Mouse (Mus musculus): ENCODE measurements around the gene Kansl3. TPM values are rescaled to one million over a fixed set of nuclear protein-coding genes. Genes with fewer than 3 reads are reported as not detected.
A peak's percentile ranks its signal among the peaks of the same experiment; 100 is the strongest.

The Kansl3 gene
- polyA plus RNA-seq, 1 experiment from 2014 or later = 40.8 TPM

DNA sequence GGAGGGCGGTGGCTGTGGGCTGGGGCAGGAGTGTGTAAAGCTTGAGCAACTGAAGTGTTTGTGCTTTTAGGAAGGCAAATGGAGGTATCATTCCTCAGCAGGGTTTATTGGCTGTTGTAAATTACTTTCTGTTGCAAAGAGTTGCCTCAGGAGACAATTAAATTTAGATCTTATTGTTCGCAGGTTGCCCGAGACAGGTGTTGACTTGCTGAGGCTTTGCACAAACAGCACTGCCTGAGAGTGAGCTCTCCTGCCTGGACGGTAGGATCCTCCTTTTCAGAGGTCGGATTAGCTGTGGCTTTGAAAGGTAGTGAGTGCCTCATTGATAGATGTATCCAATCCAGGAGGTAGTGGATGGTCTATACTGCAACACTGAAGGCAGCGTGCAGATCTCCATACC lies 62.9 kb downstream of the Kansl3 start:
- H3K4me3 ChIP-seq (ENCODE audit: control insufficient read depth in 1 of 2, insufficient read depth in 1 of 2, low read depth in 1 of 2, low read length in 2 of 2) = no peak overlapping the region
- no peak overlapping the region for H3K4me2 ChIP-seq (ENCODE audit: low read length)
- no peak overlapping the region for H3K27ac ChIP-seq (replicated peaks in 1 of 2; ENCODE audit: control insufficient read depth in 1 of 2, insufficient read depth in 1 of 2, low read depth in 2 of 2, low read length in 2 of 2)
- H3K4me1 ChIP-seq (ENCODE audit: control insufficient read depth in 2 of 2, insufficient read depth in 2 of 2, low read length in 2 of 2) = peaks cover 31 to 47% of the 10 kb centered on the region in 2 experiments
- no peak for ATAC-seq (ENCODE audit: insufficient number of reproducible peaks, insufficient read depth, low FRiP score, low read depth)
- WGBS = 79% methylated on average over 6 of the region's 6 CpGs
- no peaks in the 10 kb centered on the region for H3K9me3 ChIP-seq (ENCODE audit: control insufficient read depth, low read length)
- 0 out of 2 replicates have a peak, but pooled peaks cover 2% of the 10 kb centered on the region for H3K36me3 ChIP-seq (ENCODE audit: control insufficient read depth, insufficient read depth, low read length)
- H3K27me3 ChIP-seq (ENCODE audit: control insufficient read depth, insufficient read depth, low read length) = no peaks in the 10 kb centered on the region
- no peak overlapping the region for H3K9ac ChIP-seq (ENCODE audit: low read length)

DNA sequence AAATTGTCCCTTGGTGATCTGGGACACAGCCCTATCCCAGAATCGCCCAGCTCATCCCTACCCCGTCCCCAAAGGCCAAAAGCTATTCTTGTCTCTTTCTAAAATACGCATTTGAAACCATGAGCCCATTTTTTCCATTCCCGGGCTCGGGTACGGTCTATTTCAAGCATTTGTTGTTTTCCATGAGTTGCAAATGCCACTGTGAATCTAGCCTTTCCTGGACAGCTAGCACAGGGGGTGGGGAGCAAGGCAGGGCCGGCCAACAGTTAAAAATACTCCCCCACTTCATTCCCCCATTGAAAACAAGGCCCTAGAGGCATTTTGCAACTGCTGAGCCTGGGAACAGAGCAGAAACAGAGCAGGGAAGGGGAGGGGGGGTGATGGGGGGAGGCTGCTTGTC lies 64.2 kb downstream of the Kansl3 start:
- Histone ChIP-seq H3K27me3 (ENCODE audit: control insufficient read depth, insufficient read depth, low read length) (0 out of 2 replicates have a peak, but pooled peaks cover 5% of the 10 kb centered on the region), H3K27ac (replicated peaks in 1 of 2; ENCODE audit: control insufficient read depth in 1 of 2, insufficient read depth in 1 of 2, low read depth in 2 of 2, low read length in 2 of 2) (peak overlapping the region; percentile 38 to 80), H3K9me3 (ENCODE audit: control insufficient read depth, low read length) (no peaks in the 10 kb centered on the region), H3K4me2 (ENCODE audit: low read length) (no peak overlapping the region), H3K4me1 (ENCODE audit: control insufficient read depth in 2 of 2, insufficient read depth in 2 of 2, low read length in 2 of 2) (peaks cover 30 to 46% of the 10 kb centered on the region in 2 experiments), H3K36me3 (ENCODE audit: control insufficient read depth, insufficient read depth, low read length) (no peaks in the 10 kb centered on the region), H3K9ac (ENCODE audit: low read length) (peak overlapping the region; percentile 58), H3K4me3 (ENCODE audit: control insufficient read depth in 1 of 2, insufficient read depth in 1 of 2, low read depth in 1 of 2, low read length in 2 of 2) (no peak overlapping the region)
- WGBS = 19% methylated on average over 7 of the region's 7 CpGs
- ATAC-seq (ENCODE audit: insufficient number of reproducible peaks, insufficient read depth, low FRiP score, low read depth) = no peak

DNA sequence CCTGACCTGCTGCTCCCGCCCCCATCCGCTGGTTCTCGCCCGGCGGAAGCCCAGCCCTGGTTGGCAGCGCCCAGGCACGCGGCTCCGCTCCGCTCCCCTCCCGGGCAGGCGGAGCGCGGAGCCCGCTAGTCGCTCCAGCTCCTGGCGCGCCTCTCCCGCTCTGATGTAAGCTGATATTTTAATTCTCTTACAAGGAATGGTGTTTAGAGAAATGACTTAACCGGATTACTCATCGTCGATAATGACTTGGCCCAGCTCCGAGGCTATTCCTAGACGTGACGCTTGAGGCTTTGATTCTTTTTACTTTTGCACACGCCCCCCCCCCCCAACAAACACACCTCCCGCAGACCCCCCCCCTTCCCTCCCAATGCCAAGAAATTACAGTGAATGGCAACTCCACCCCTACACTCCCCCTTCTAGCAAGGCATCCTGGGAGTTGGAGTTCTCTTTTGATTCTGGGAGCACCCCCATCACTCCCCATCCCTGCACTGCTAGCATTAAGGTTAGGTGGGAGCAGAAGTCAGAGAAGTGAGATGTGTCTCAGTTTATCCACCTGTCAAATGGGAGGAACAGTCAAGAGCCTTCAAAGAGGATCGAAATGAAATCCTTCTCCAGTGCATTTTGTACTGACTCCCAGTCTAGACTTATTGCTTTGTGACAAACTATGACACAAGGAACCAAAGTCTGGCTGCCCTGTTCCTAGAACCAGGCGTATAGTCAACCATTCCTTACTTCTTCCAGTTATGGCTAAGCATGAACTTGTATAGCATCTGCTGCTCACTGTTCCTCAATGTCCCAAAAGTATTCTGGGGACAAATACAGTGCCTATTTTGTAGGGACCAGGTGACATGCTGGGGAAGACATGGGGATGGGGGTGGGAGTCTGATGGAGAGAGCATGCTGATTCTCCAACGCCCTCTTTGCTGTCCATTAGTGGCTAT lies 65.3 kb downstream of the Kansl3 start:
- Histone ChIP-seq H3K27ac (replicated peaks in 1 of 2; ENCODE audit: control insufficient read depth in 1 of 2, insufficient read depth in 1 of 2, low read depth in 2 of 2, low read length in 2 of 2) (peak overlapping the region; percentile 69 to 80), H3K9ac (ENCODE audit: low read length) (peak overlapping the region; percentile 71), H3K36me3 (ENCODE audit: control insufficient read depth, insufficient read depth, low read length) (no peaks in the 10 kb centered on the region), H3K4me3 (ENCODE audit: control insufficient read depth in 1 of 2, insufficient read depth in 1 of 2, low read depth in 1 of 2, low read length in 2 of 2) (peak overlapping the region; percentile 29 to 35), H3K9me3 (ENCODE audit: control insufficient read depth, low read length) (no peaks in the 10 kb centered on the region), H3K4me1 (ENCODE audit: control insufficient read depth in 2 of 2, insufficient read depth in 2 of 2, low read length in 2 of 2) (peaks cover 20 to 35% of the 10 kb centered on the region in 2 experiments), H3K27me3 (ENCODE audit: control insufficient read depth, insufficient read depth, low read length) (peaks cover 12% of the 10 kb centered on the region; the same call in 1 of the 2 replicates), H3K4me2 (ENCODE audit: low read length) (peak overlapping the region; percentile 69)
- 8% methylated on average over 30 of the region's 30 CpGs for WGBS
- peak; percentile 71 for ATAC-seq (ENCODE audit: insufficient number of reproducible peaks, insufficient read depth, low FRiP score, low read depth)

DNA sequence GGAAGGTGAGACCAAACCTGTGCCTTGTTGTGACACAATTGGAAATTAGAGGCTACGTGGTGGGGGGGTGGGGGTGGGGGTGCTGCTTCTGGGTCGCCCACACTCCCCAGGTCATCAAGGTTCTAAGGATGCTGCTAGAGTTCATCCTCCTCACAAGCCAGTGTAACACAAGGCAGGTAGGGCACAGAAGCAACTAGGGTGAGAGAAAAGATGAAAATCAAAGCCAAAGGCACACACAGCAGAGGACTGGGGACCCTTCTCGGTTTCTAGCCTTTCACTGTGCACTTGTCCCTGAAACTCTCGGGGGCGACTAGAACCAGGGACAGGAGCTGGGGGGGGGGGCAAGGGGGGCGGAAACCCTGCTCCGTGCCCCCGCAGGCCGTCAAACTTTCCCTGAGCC lies 66.0 kb downstream of the Kansl3 start:
- Histone ChIP-seq H3K4me2 (ENCODE audit: low read length) (peak overlapping the region; percentile 69), H3K4me1 (ENCODE audit: control insufficient read depth in 2 of 2, insufficient read depth in 2 of 2, low read length in 2 of 2) (peaks cover 17 to 31% of the 10 kb centered on the region in 2 experiments), H3K27ac (replicated peaks in 1 of 2; ENCODE audit: control insufficient read depth in 1 of 2, insufficient read depth in 1 of 2, low read depth in 2 of 2, low read length in 2 of 2) (peak overlapping the region; percentile 69 to 80), H3K4me3 (ENCODE audit: control insufficient read depth in 1 of 2, insufficient read depth in 1 of 2, low read depth in 1 of 2, low read length in 2 of 2) (peak overlapping the region; percentile 29 to 35), H3K36me3 (ENCODE audit: control insufficient read depth, insufficient read depth, low read length) (no peaks in the 10 kb centered on the region), H3K27me3 (ENCODE audit: control insufficient read depth, insufficient read depth, low read length) (peaks cover 19% of the 10 kb centered on the region), H3K9me3 (ENCODE audit: control insufficient read depth, low read length) (no peaks in the 10 kb centered on the region), H3K9ac (ENCODE audit: low read length) (peak overlapping the region; percentile 71)
- no peak for ATAC-seq (ENCODE audit: insufficient number of reproducible peaks, insufficient read depth, low FRiP score, low read depth)
- 11% methylated on average over 9 of the region's 9 CpGs for WGBS

DNA sequence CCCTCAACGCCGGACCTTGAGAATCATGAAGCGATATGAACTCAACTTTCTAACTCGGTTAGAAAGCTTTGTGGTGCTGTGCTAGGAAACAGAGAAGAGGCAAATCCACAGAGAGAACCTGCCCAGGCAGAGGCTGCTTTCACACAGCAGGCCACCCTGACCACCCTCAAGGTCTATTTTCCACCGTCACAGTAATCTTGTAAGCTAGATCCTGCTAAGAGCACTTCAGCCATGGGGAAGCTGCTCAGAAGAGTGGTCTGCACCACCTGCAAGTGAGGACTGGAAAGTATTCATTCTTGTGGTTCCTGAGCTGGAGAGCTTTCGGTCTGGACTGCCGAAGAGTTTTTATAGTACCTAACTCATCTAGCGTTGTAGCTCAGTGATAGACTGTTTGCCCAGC lies 66.7 kb downstream of the Kansl3 start:
- ATAC-seq (ENCODE audit: insufficient number of reproducible peaks, insufficient read depth, low FRiP score, low read depth) = no peak
- Histone ChIP-seq H3K36me3 (ENCODE audit: control insufficient read depth, insufficient read depth, low read length) (no peaks in the 10 kb centered on the region), H3K4me3 (ENCODE audit: control insufficient read depth in 1 of 2, insufficient read depth in 1 of 2, low read depth in 1 of 2, low read length in 2 of 2) (no peak overlapping the region), H3K27ac (replicated peaks in 1 of 2; ENCODE audit: control insufficient read depth in 1 of 2, insufficient read depth in 1 of 2, low read depth in 2 of 2, low read length in 2 of 2) (no peak overlapping the region), H3K4me1 (ENCODE audit: control insufficient read depth in 2 of 2, insufficient read depth in 2 of 2, low read length in 2 of 2) (peaks cover 17 to 30% of the 10 kb centered on the region in 2 experiments), H3K9ac (ENCODE audit: low read length) (no peak overlapping the region), H3K4me2 (ENCODE audit: low read length) (no peak overlapping the region), H3K27me3 (ENCODE audit: control insufficient read depth, insufficient read depth, low read length) (peaks cover 23% of the 10 kb centered on the region), H3K9me3 (ENCODE audit: control insufficient read depth, low read length) (no peaks in the 10 kb centered on the region)
- WGBS = 63% methylated on average over 8 of the region's 8 CpGs

DNA sequence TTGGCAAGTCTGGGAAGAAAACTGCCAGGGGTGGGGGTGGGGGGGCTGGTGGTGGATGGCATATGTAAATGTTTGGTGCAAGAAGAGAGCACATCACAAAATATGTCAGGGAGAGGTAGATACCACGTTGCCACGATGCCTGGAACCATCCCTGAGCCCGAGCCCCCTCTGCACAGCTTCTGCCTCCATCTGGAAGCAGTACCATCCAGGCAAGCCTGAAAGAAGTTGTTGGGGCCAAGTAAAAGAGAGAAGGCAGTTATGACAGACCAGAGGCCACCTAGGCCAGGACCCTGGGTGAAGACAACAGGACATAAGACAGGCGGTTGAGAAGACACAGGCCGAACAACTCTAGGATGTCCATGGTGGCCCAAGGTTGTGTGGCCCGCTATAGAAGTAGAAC lies 68.5 kb downstream of the Kansl3 start:
- no peaks in the 10 kb centered on the region for H3K9me3 ChIP-seq (ENCODE audit: control insufficient read depth, low read length)
- no peaks in the 10 kb centered on the region for H3K36me3 ChIP-seq (ENCODE audit: control insufficient read depth, insufficient read depth, low read length)
- no peak overlapping the region for H3K4me2 ChIP-seq (ENCODE audit: low read length)
- H3K27me3 ChIP-seq (ENCODE audit: control insufficient read depth, insufficient read depth, low read length) = peaks cover 23% of the 10 kb centered on the region
- H3K9ac ChIP-seq (ENCODE audit: low read length) = no peak overlapping the region
- no peak overlapping the region for H3K4me3 ChIP-seq (ENCODE audit: control insufficient read depth in 1 of 2, insufficient read depth in 1 of 2, low read depth in 1 of 2, low read length in 2 of 2)
- H3K27ac ChIP-seq (replicated peaks in 1 of 2; ENCODE audit: control insufficient read depth in 1 of 2, insufficient read depth in 1 of 2, low read depth in 2 of 2, low read length in 2 of 2) = no peak overlapping the region
- no peak for ATAC-seq (ENCODE audit: insufficient number of reproducible peaks, insufficient read depth, low FRiP score, low read depth)
- H3K4me1 ChIP-seq (ENCODE audit: control insufficient read depth in 2 of 2, insufficient read depth in 2 of 2, low read length in 2 of 2) = peaks cover 15 to 27% of the 10 kb centered on the region in 2 experiments
- 83% methylated on average over 6 of the region's 6 CpGs for whole genome bisulfite sequencing

DNA sequence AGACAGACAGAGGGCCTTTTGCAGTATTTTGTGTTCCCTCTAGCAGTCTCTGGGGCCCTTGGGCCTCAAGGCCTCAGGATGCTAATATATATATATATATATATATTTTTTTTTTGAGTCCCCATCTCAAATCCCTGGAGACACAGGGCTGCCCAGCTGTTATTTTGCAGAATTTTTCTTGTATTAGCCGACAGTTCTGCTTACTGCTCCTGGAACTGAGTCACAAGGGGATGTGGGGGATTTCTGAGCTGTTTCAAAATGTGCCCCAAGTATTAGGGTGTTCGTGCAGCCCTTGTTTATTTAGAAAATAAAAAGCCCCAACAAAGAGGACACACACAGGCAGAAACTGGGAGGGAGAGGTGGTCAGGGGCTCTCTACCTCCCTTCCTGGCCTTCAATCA lies 69.3 kb downstream of the Kansl3 start:
- no peak for ATAC-seq (ENCODE audit: insufficient number of reproducible peaks, insufficient read depth, low FRiP score, low read depth)
- H3K36me3 ChIP-seq (ENCODE audit: control insufficient read depth, insufficient read depth, low read length) = no peaks in the 10 kb centered on the region
- no peak overlapping the region for H3K4me3 ChIP-seq (ENCODE audit: control insufficient read depth in 1 of 2, insufficient read depth in 1 of 2, low read depth in 1 of 2, low read length in 2 of 2)
- H3K4me1 ChIP-seq (ENCODE audit: control insufficient read depth in 2 of 2, insufficient read depth in 2 of 2, low read length in 2 of 2) = peaks cover 11 to 22% of the 10 kb centered on the region in 2 experiments
- no peak overlapping the region for H3K4me2 ChIP-seq (ENCODE audit: low read length)
- H3K27ac ChIP-seq (replicated peaks in 1 of 2; ENCODE audit: control insufficient read depth in 1 of 2, insufficient read depth in 1 of 2, low read depth in 2 of 2, low read length in 2 of 2) = no peak overlapping the region
- H3K9me3 ChIP-seq (ENCODE audit: control insufficient read depth, low read length) = no peaks in the 10 kb centered on the region
- H3K27me3 ChIP-seq (ENCODE audit: control insufficient read depth, insufficient read depth, low read length) = peaks cover 23% of the 10 kb centered on the region
- 73% methylated on average over 2 of the region's 2 CpGs for WGBS
- H3K9ac ChIP-seq (ENCODE audit: low read length) = no peak overlapping the region
